10 mouse cellular contexts compared by ENCODE assay signal in genomic region chr11:20396204-20396848, GRCm38 (mm10).
DNase-seq lines count a peak whose midpoint lies in the region; ATAC-seq and TF ChIP-seq lines count a peak whose summit lies in the region.
"Had no signal": no experiment of that assay in that cellular context is flagged by ENCODE, and none has a peak within 500 bp of the region (broad histone marks: within the 10 kb centered on the region; RNA-seq: fewer than 3 reads in every experiment).

No protein-coding gene starts in this region.

- no peaks in the 10 kb centered on the region for H3K27me3 ChIP-seq in CH12.LX (replicated peaks)
- no peaks in the 10 kb centered on the region for H3K27me3 ChIP-seq in lung, embryonic 15.5 days
- H3K27me3 ChIP-seq: limb, embryonic 12.5 days had no signal

- dilution Hi-C loops in CH12.LX (cut with MboI; ENCODE audit: extremely low pct_ligation_motif_present, extremely low pct_unique_long_range_greater_than_20kb, low sequenced_read_pairs), result no loop called here

- peaks cover 4 to 34% of the 10 kb centered on the region in 2 experiments; a peak in 3 of 4 replicates for H3K4me1 ChIP-seq in CH12.LX (ENCODE audit: control insufficient read depth in 1 of 2, insufficient read depth in 2 of 2)
- peaks cover 12 to 20% of the 10 kb centered on the region in 2 experiments for H3K4me1 ChIP-seq in ES-E14 (ENCODE audit: control insufficient read depth in 2 of 2, insufficient read depth in 2 of 2, low read length in 2 of 2, poor library complexity in 1 of 2)
- peaks cover 25% of the 10 kb centered on the region for H3K4me1 ChIP-seq in lung, embryonic 15.5 days

- in situ Hi-C loops in CH12.LX (cut with MboI; ENCODE audit: low pct_ligation_motif_present, low pct_unique_long_range_greater_than_20kb, low sequenced_read_pairs) (loop anchor here (5.0 to 10.0 kb wide), 3 partner anchors 54 to 262 kb away; no protein-coding TSS in a partner anchor), ES-E14 (cut with MboI; ENCODE audit: low sequenced_read_pairs in 2 of 2, unreplicated experiment in 2 of 2) (loop anchor here in 1 of 2 experiments (5.0 kb wide), 1 partner anchor 134 kb away; no protein-coding TSS in a partner anchor)

- no peak for TF ChIP-seq CTCF in CH12.LX (conservative IDR thresholded peaks at IDR 0.05 in 1 of 2, IDR thresholded peaks at IDR 0.05 in 1 of 2; ENCODE audit: low read depth in 2 of 2, low read length in 2 of 2)

- no peak overlapping the region for H3K9ac ChIP-seq in CH12.LX (ENCODE audit: insufficient read depth, low read depth)
- H3K9ac ChIP-seq in ES-E14 (ENCODE audit: insufficient read depth, low read depth, low read length, poor library complexity, severe bottlenecking), result peak overlapping the region; percentile 16; the same call in 1 of the 2 replicates
- no peak overlapping the region for H3K9ac ChIP-seq in lung, embryonic 15.5 days
- H3K9ac ChIP-seq: limb, embryonic 12.5 days had no signal

- TF ChIP-seq EP300 in CH12.LX (IDR thresholded peaks at IDR 0.05; ENCODE audit: low read length), result no peak

- TF ChIP-seq RAD21 in CH12.LX (IDR thresholded peaks at IDR 0.05; ENCODE audit: low read depth, low read length), result no peak

- H3K36me3 ChIP-seq in CH12.LX (replicated peaks in 1 of 2; ENCODE audit: control insufficient read depth in 1 of 2, insufficient read depth in 1 of 2, low read length in 1 of 2), result no peaks in the 10 kb centered on the region
- H3K36me3 ChIP-seq in ES-E14 (ENCODE audit: control insufficient read depth, insufficient read depth, low read length, poor library complexity, severe bottlenecking), result no peaks in the 10 kb centered on the region
- H3K36me3 ChIP-seq in lung, embryonic 15.5 days, result no peaks in the 10 kb centered on the region; the same call in 1 of the 2 replicates
- H3K36me3 ChIP-seq: limb, embryonic 12.5 days had no signal

- no peak for TF ChIP-seq POLR2A in CH12.LX (IDR thresholded peaks at IDR 0.05; ENCODE audit: low read depth, low read length)

- peak; percentile 6 for DNase-seq in CH12.LX (ENCODE audit: extremely low read depth)
- no peak for DNase-seq in ES-E14 (ENCODE audit: low read depth, low spot score)
- peak; percentile 43 to 58 for DNase-seq in layer of hippocampus, adult 8-10 months (ENCODE audit: low spot score in 2 of 2)
- no peak for DNase-seq in thymus, adult 18-20 months
- DNase-seq in embryo, embryonic 9.5 days (ENCODE audit: extremely low spot score), result no peak
- DNase-seq: adrenal gland, adult 2 months had no signal

- no peak overlapping the region for H3K4me3 ChIP-seq in CH12.LX (replicated peaks in 1 of 3; ENCODE audit: low read depth in 2 of 3, low read length in 2 of 3, poor library complexity in 1 of 3)
- H3K4me3 ChIP-seq in ES-E14 (ENCODE audit: insufficient read depth in 1 of 2, low read depth in 1 of 2, low read length in 2 of 2, poor library complexity in 1 of 2, severe bottlenecking in 1 of 2), result no peak overlapping the region
- no peak overlapping the region for H3K4me3 ChIP-seq in lung, embryonic 15.5 days
- H3K4me3 ChIP-seq: limb, embryonic 12.5 days had no signal

- no peak overlapping the region for H3K4me2 ChIP-seq in CH12.LX (ENCODE audit: insufficient read depth, low read depth, poor library complexity, severe bottlenecking)
- peak overlapping the region; percentile 31; the same call in 1 of the 2 replicates for H3K4me2 ChIP-seq in lung, embryonic 15.5 days
- H3K4me2 ChIP-seq: limb, embryonic 12.5 days had no signal

- peak; percentile 87 for ATAC-seq in lung, embryonic 15.5 days (ENCODE audit: borderline replicate concordance, extremely low read depth, low FRiP score, low TSS enrichment)
- no peak for ATAC-seq in megakaryocyte, adult 5-6 weeks (ENCODE audit: poor library complexity, severe bottlenecking)
- no peak for ATAC-seq in activated CD4-positive, CD25-positive, alpha-beta regulatory T cell, adult 4 months

- H3K9me3 ChIP-seq in CH12.LX (replicated peaks; ENCODE audit: low read length) (peaks cover 4% of the 10 kb centered on the region), ES-E14 (ENCODE audit: control insufficient read depth, insufficient read depth, low read depth, low read length) (no peaks in the 10 kb centered on the region)
- peaks cover 2% of the 10 kb centered on the region; the same call in 1 of the 2 replicates for H3K9me3 ChIP-seq in lung, embryonic 15.5 days

- no peaks in the 10 kb centered on the region for H3K79me2 ChIP-seq in CH12.LX (replicated peaks; ENCODE audit: control insufficient read depth, extremely low read depth, insufficient read depth, poor library complexity, severe bottlenecking)

- H3K27ac ChIP-seq in CH12.LX (ENCODE audit: insufficient read depth, low read depth), result no peak overlapping the region
- peak overlapping the region; percentile 77 for H3K27ac ChIP-seq in ES-E14 (ENCODE audit: insufficient read depth, low read depth, low read length, poor library complexity, severe bottlenecking)
- peak overlapping the region; percentile 87 for H3K27ac ChIP-seq in lung, embryonic 15.5 days

- 58% methylated on average over 11 of the region's 11 CpGs for WGBS in lung, embryonic 15.5 days

TF ChIP-seq in CH12.LX, 34 proteins besides CTCF, POLR2A, EP300 and RAD21:
- TF ChIP-seq USF1 (IDR thresholded peaks at IDR 0.05; ENCODE audit: low read depth, low read length) (peak; percentile 6; the same call in 1 of the 2 replicates), ZNF384 (IDR thresholded peaks at IDR 0.05; ENCODE audit: low read depth, low read length) (no peak), MAX (IDR thresholded peaks at IDR 0.05; ENCODE audit: low read length) (peak; percentile 18; the same call in 1 of the 2 replicates), PAX5 (IDR thresholded peaks at IDR 0.05; ENCODE audit: low read length) (no peak), USF2 (conservative IDR thresholded peaks at IDR 0.05; ENCODE audit: low read depth, low read length) (peak; percentile 24; the same call in 1 of the 2 replicates)

TF ChIP-seq in ES-E14, 5 proteins besides CTCF, POLR2A, EP300 and RAD21:
- TF ChIP-seq ZC3H11A (IDR thresholded peaks at IDR 0.05; ENCODE audit: borderline replicate concordance, low read depth, low read length) (no peak), MAFK (IDR thresholded peaks at IDR 0.05; ENCODE audit: insufficient read depth, low read depth, low read length) (no peak), CHD2 (IDR thresholded peaks at IDR 0.05; ENCODE audit: low read depth, low read length) (no peak), ZNF384 (IDR thresholded peaks at IDR 0.05; ENCODE audit: low read depth, low read length) (no peak), HCFC1 (IDR thresholded peaks at IDR 0.05; ENCODE audit: borderline replicate concordance, insufficient read depth, low read length) (no peak)

Comparison
In these comparisons a context has a peak if more than half of its experiments do, and no peak if none do; other contexts are left out.
1. DNase-seq: peak in CH12.LX (single experiment) and layer of hippocampus, adult 8-10 months (2 of 2); none in ES-E14 (single experiment), thymus, adult 18-20 months (0 of 2) and embryo, embryonic 9.5 days (single experiment).